Mouse (Mus musculus) C3H10T1/2 (cell line): ENCODE measurements around the gene Abcg1. TPM values are rescaled to one million over a fixed set of nuclear protein-coding genes. Genes with fewer than 3 reads are reported as not detected.

Source experiments
- polyA plus RNA-seq, 2 experiments: library from polyadenylated mRNA; unstranded; fragments of >200 nt; fragmentation: generic; extraction: Trizol; gene quantifications; one replicate each; pipeline ENCODE4 v1.2.1; 2012; ENCODE audit warnings: missing spikeins in 2 of 2

Gene Abcg1
- under 1 TPM; 0.04 to 0.11 TPM for polyA plus RNA-seq

DNA sequence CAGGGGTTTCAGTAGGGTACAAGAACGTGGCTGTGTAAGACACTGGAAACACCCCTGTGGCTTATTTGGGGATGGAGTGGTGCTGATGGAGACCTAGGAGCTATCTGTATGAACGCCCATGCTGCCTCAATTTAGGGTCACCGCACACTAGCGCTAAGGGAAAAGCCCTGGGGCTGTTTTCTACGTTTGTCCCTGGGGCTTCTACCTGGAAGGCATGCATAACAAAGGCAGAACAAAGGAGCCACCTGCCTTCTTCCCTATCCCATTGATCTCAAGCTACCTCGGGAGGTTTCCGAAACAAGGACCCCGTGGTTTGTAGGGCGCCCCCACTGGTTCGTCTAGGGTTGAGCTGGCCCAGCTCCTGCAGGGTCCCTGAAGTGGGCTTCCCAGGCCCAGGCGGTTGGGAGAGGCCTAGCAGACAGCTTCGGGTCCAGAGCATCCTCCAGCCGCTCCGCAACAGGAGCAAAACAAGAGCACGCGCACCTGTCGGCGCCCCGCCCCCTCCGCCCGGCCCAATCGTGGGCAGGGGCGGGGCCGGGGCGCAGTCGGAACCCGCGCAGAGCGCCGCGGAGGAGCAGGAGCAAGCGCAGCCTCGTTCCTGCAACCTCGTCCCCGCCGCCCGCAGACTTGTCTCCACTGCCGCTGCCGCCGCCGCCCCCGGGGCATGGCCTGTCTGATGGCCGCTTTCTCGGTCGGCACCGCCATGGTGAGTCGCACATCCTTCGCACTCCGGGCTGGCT is at the start of gene Abcg1:
Gene Abcg1 (plus strand): TSS at position 525 of the 740 bp plus-strand sequence.

DNA sequence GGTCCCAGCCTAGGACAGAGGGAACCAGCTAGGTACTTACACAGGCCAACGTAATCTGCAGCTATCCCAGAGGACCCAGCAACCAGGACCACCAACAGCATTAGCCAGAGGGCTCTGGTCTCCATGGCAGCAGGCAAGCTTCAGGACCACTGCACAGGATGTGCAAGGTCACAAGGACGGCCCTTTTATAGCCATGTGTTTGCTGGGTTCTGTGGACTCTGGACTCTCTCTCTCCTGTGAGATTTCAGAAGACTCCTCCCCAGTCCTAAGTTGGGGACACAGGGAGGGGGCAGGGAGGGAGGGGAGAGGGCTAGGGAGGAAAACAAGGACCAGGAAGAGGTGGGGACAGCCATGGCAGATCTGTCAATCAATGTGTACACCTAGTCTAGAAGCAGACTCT is 72.0 kb downstream of the Abcg1 start, which contains the start of gene Tff3:
Gene Tff3 (minus strand): TSS at position 195 of the 400 bp plus-strand sequence.

DNA sequence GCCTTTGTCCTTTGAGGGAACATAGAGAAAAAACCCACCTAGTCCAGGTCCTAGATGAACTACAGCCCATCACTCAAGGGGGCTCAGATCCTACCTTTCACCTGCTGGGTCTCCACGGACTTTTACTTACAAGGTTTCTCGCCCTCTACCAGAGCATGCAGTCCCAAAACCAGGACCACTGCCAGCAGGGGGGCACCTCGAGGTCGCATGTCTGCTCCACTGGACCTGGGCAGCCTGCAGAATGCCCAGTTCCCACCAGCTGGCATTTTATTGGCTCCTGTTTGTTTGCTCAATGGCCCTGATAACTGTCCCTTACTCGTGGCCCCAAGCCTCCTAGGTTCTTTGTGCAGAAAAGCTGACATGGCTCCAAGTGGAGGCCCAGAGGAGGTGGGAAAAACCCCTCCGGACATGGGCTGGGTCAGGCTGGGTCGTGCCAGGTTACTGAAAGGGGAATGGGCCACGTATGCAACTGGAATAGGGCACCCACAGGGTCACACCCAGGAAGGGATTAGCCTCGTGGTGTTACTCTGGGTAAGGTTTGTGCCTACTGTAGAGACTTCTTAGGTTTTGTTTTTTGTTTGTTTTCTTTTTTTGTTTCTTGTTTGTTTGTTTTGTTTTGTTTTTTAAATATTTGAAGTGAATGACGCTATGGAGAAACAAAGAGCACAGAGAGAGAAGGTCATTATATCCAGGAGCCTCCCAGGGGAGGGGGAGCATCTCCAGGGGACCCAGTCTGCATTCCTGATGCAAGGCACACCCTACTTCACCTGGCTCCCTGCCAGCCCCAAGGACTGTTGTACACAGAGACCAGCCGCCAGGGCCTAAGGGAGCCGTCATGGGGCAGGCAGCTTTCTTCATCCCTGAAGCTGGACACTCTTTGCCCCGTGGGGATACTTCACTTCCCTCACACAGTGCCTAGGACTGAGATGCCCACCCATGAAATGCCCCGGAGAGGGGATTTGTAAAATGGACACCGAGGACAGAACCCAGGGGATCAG is 86.9 kb downstream of the Abcg1 start, which contains the start of gene Tff2:
Gene Tff2 (minus strand): TSS at position 243 of the 998 bp plus-strand sequence.

DNA sequence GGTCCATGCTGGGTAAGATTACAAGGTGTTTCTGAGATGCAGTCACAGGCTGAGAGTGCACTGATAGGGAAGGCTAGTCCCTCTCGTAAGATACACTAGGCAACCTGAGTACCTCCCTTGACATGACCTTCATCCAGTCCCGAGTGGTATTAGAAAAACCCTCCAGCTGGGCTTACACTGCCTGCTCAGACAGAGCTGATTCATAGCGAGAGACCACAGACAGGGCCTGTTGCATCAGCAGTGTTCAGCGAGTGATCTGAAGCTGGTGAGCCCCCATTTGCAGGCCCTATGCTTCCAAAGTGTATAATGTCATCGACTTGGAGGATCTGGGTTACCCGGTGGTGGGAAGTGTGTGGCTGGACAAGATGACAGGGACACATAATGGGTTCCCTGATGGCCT is 107.7 kb downstream of the Abcg1 start, which contains the start of gene Tff1:
Gene Tff1 (minus strand): TSS at position 151 of the 400 bp plus-strand sequence.

Other genes with a start within 250 kb of the Abcg1 start
- gene Glp1r, start 155.9 kb upstream of the Abcg1 start, polyA plus RNA-seq, result under 1 TPM in 1 of 2 experiments, not detected in 1; 0.01 TPM
- under 1 TPM in 1 of 2 experiments, not detected in 1; 0.06 TPM for gene Umodl1, start 103.0 kb upstream of the Abcg1 start, polyA plus RNA-seq
- gene Tff3, start 72.0 kb downstream of the Abcg1 start, polyA plus RNA-seq, result not detected
- gene Tff2, start 86.6 kb downstream of the Abcg1 start, polyA plus RNA-seq, result not detected
- not detected for gene Tff1, start 107.6 kb downstream of the Abcg1 start, polyA plus RNA-seq
- not detected for gene Tmprss3, start 141.3 kb downstream of the Abcg1 start, polyA plus RNA-seq
- gene Ubash3a, start 150.2 kb downstream of the Abcg1 start, polyA plus RNA-seq, result under 1 TPM in 1 of 2 experiments, not detected in 1; 0.02 TPM
- 1 to 10 TPM; 2.2 to 5.0 TPM for gene Rsph1, start 219.7 kb downstream of the Abcg1 start, polyA plus RNA-seq
- gene Slc37a1, start 229.1 kb downstream of the Abcg1 start, polyA plus RNA-seq, result under 1 TPM; 0.58 to 0.87 TPM